Mouse (Mus musculus) midbrain, embryonic 15.5 days (tissue): ENCODE data around the gene Uqcr10. TPM values are rescaled to one million over a fixed set of nuclear protein-coding genes. Genes with fewer than 3 reads are reported as not detected.
"Not testable (repeated sequence)": the region's sequence is repeated elsewhere in the genome, so short reads cannot be mapped to it uniquely, and the experiment has no call there.

ENCODE experiments used
- ATAC-seq: fragments of 200-750 bp; cut with Nextera tagmentation; replicated peaks from 2 replicates; pipeline ENCODE4 v1.8.0; 2017; ENCODE audit warnings: moderate TSS enrichment
- H3K27ac ChIP-seq: fragments of 300-500 bp; sonication (generic); 2 replicates; pipeline ENCODE4 v1.5.1; 2015; ENCODE audit warnings: mild to moderate bottlenecking, inconsistent platforms
- H3K27me3 ChIP-seq: fragments of 300-500 bp; sonication (generic); replicated peaks from 2 replicates; pipeline ENCODE4 v1.6.1; 2015; ENCODE audit warnings: inconsistent platforms
- H3K36me3 ChIP-seq: fragments of 300-500 bp; sonication (generic); replicated peaks from 2 replicates; pipeline ENCODE4 v1.6.1; 2015; ENCODE audit warnings: inconsistent platforms
- H3K4me1 ChIP-seq: fragments of 300-500 bp; sonication (generic); 2 replicates; pipeline ENCODE4 v1.6.1; 2015; ENCODE audit warnings: inconsistent platforms
- H3K4me2 ChIP-seq: fragments of 300-500 bp; sonication (generic); 2 replicates; pipeline ENCODE4 v1.6.1; 2015; ENCODE audit warnings: inconsistent platforms, mild to moderate bottlenecking, moderate library complexity
- H3K4me3 ChIP-seq: fragments of 300-500 bp; sonication (generic); 2 replicates; pipeline ENCODE4 v1.5.1; 2015; ENCODE audit warnings: mild to moderate bottlenecking, inconsistent platforms
- H3K9ac ChIP-seq: fragments of 300-500 bp; sonication (generic); 2 replicates; pipeline ENCODE4 v1.6.1; 2015; ENCODE audit warnings: mild to moderate bottlenecking, inconsistent platforms
- H3K9me3 ChIP-seq: fragments of 300-500 bp; sonication (generic); 2 replicates; pipeline ENCODE4 v1.6.1; 2016; ENCODE audit warnings: inconsistent platforms
- WGBS: fragments of 180-500 bp; shearing (Covaris S2); methylation state at CpG from one replicate; pipeline ENCODE4 v1.1.7; 2015; ENCODE audit warnings: mixed read lengths; 5-methylcytosine and 5-hydroxymethylcytosine counted together
- polyA plus RNA-seq: library from polyadenylated mRNA; unstranded; fragments of >200 nt; fragmentation: Nextera tagmentation; extraction: Ambion mirVana; gene quantifications from 2 replicates; pipeline ENCODE4 v1.2.1, GENCODE M21; 2015

Uqcr10 gene
- polyA plus RNA-seq, 1 experiment from 2014 or later = 556 TPM

- H3K36me3 ChIP-seq, H3K9me3 ChIP-seq, H3K27ac ChIP-seq, ATAC-seq, H3K4me2 ChIP-seq, H3K9ac ChIP-seq, H3K4me3 ChIP-seq, H3K27me3 ChIP-seq, H3K4me1 ChIP-seq: not testable (repeated sequence)
- WGBS = 89% methylated on average over 4 of the region's 4 CpGs
Measured at GRCm38 (mm10) chr11:4710188-4710587, 6.0 kb upstream of the Uqcr10 start.

GRCm38 (mm10) chr11:4705178-4705577, 1.0 kb upstream of the Uqcr10 start:
- peak overlapping the region; percentile 96 for H3K4me2 ChIP-seq
- H3K27ac ChIP-seq = no peak overlapping the region
- no peaks in the 10 kb centered on the region for H3K9me3 ChIP-seq
- WGBS = 7% methylated on average over 4 of the region's 4 CpGs
- no peaks in the 10 kb centered on the region for H3K27me3 ChIP-seq
- H3K4me3 ChIP-seq = peak overlapping the region; percentile 98
- peaks cover 17% of the 10 kb centered on the region for H3K4me1 ChIP-seq
- peak overlapping the region; percentile 68 for H3K9ac ChIP-seq
- ATAC-seq = no peak
- H3K36me3 ChIP-seq = peaks cover 12% of the 10 kb centered on the region

GRCm38 (mm10) chr11:4703688-4704071, 462 bp downstream of the Uqcr10 start:
- WGBS = 5% methylated on average over 12 of the region's 12 CpGs

GRCm38 (mm10) chr11:4700726-4701125, 3.4 kb downstream of the Uqcr10 start:
- Histone ChIP-seq H3K27ac (no peak overlapping the region), H3K4me3 (no peak overlapping the region), H3K27me3 (no peaks in the 10 kb centered on the region), H3K36me3 (peaks cover 12% of the 10 kb centered on the region), H3K4me2 (no peak overlapping the region), H3K9me3 (no peaks in the 10 kb centered on the region), H3K9ac (no peak overlapping the region), H3K4me1 (peaks cover 17% of the 10 kb centered on the region)
- no peak for ATAC-seq
- WGBS = 88% methylated on average over 8 of the region's 8 CpGs

More at GRCm38 (mm10) chr11:4703688-4704071, 462 bp downstream of the Uqcr10 start:
- Histone ChIP-seq H3K9ac (peak overlapping the region; percentile 93), H3K36me3 (peaks cover 12% of the 10 kb centered on the region), H3K27me3 (no peaks in the 10 kb centered on the region), H3K4me2 (peak overlapping the region; percentile 96), H3K9me3 (no peaks in the 10 kb centered on the region), H3K4me3 (peak overlapping the region; percentile 98), H3K4me1 (peaks cover 17% of the 10 kb centered on the region), H3K27ac (peak overlapping the region; percentile 80)
- no peak for ATAC-seq

GRCm38 (mm10) chr11:4697043-4697983, 6.8 kb downstream of the Uqcr10 start:
- no peaks in the 10 kb centered on the region for H3K9me3 ChIP-seq
- WGBS = 62% methylated on average over 7 of the region's 7 CpGs
- H3K4me3 ChIP-seq = no peak overlapping the region
- no peaks in the 10 kb centered on the region for H3K4me1 ChIP-seq
- no peaks in the 10 kb centered on the region for H3K27me3 ChIP-seq
- no peak overlapping the region for H3K27ac ChIP-seq
- no peak for ATAC-seq
- H3K4me2 ChIP-seq = no peak overlapping the region
- no peak overlapping the region for H3K9ac ChIP-seq
- H3K36me3 ChIP-seq = peaks cover 12% of the 10 kb centered on the region

GRCm38 (mm10) chr11:4692162-4692561, 12.0 kb downstream of the Uqcr10 start:
- no peaks in the 10 kb centered on the region for H3K27me3 ChIP-seq
- H3K4me2 ChIP-seq = no peak overlapping the region
- 71% methylated on average over 11 of the region's 11 CpGs for WGBS
- H3K4me3 ChIP-seq = no peak overlapping the region
- H3K36me3 ChIP-seq = no peaks in the 10 kb centered on the region
- no peak for ATAC-seq
- no peaks in the 10 kb centered on the region for H3K4me1 ChIP-seq
- no peak overlapping the region for H3K27ac ChIP-seq
- H3K9ac ChIP-seq = no peak overlapping the region
- H3K9me3 ChIP-seq = no peaks in the 10 kb centered on the region

GRCm38 (mm10) chr11:4691213-4691612, 12.9 kb downstream of the Uqcr10 start:
- Histone ChIP-seq H3K4me2 (no peak overlapping the region), H3K4me3 (no peak overlapping the region), H3K4me1 (no peaks in the 10 kb centered on the region), H3K9me3 (no peaks in the 10 kb centered on the region), H3K36me3 (no peaks in the 10 kb centered on the region), H3K27me3 (no peaks in the 10 kb centered on the region), H3K27ac (no peak overlapping the region), H3K9ac (no peak overlapping the region)
- no peak for ATAC-seq
- WGBS = 61% methylated on average over 10 of the region's 10 CpGs

GRCm38 (mm10) chr11:4690353-4690752, 13.8 kb downstream of the Uqcr10 start:
- ATAC-seq = no peak
- WGBS = 78% methylated on average over 7 of the region's 7 CpGs
- H3K4me2 ChIP-seq = no peak overlapping the region
- H3K4me1 ChIP-seq = no peaks in the 10 kb centered on the region
- H3K27ac ChIP-seq = no peak overlapping the region
- no peaks in the 10 kb centered on the region for H3K27me3 ChIP-seq
- no peak overlapping the region for H3K9ac ChIP-seq
- no peak overlapping the region for H3K4me3 ChIP-seq
- no peaks in the 10 kb centered on the region for H3K9me3 ChIP-seq
- H3K36me3 ChIP-seq = no peaks in the 10 kb centered on the region

GRCm38 (mm10) chr11:4688632-4689380, 15.3 kb downstream of the Uqcr10 start:
- Histone ChIP-seq H3K27me3 (no peaks in the 10 kb centered on the region), H3K27ac (no peak overlapping the region), H3K9me3 (no peaks in the 10 kb centered on the region), H3K4me3 (no peak overlapping the region), H3K36me3 (no peaks in the 10 kb centered on the region), H3K9ac (no peak overlapping the region), H3K4me2 (no peak overlapping the region), H3K4me1 (no peaks in the 10 kb centered on the region)
- 60% methylated on average over 11 of the region's 11 CpGs for WGBS
- ATAC-seq = no peak

- 0 out of 2 replicates have a peak, but pooled peaks cover 5% of the 10 kb centered on the region for H3K36me3 ChIP-seq
- no peak overlapping the region for H3K27ac ChIP-seq
- H3K9ac ChIP-seq = no peak overlapping the region
- H3K4me2 ChIP-seq = no peak overlapping the region
- no peaks in the 10 kb centered on the region for H3K9me3 ChIP-seq
- no peak for ATAC-seq
- H3K4me1 ChIP-seq = no peaks in the 10 kb centered on the region
- H3K27me3 ChIP-seq = no peaks in the 10 kb centered on the region
- H3K4me3 ChIP-seq = no peak overlapping the region
- 85% methylated on average over 3 of the region's 3 CpGs for WGBS
Measured at GRCm38 (mm10) chr11:4687874-4688273, 16.3 kb downstream of the Uqcr10 start.

- Histone ChIP-seq H3K4me2 (no peak overlapping the region), H3K9me3 (no peaks in the 10 kb centered on the region), H3K27ac (no peak overlapping the region), H3K36me3 (0 out of 2 replicates have a peak, but pooled peaks cover 12% of the 10 kb centered on the region), H3K4me1 (no peaks in the 10 kb centered on the region), H3K9ac (no peak overlapping the region), H3K4me3 (no peak overlapping the region), H3K27me3 (no peaks in the 10 kb centered on the region)
- WGBS = 85% methylated on average over 3 of the region's 3 CpGs
- no peak for ATAC-seq
Measured at GRCm38 (mm10) chr11:4687027-4687426, 17.1 kb downstream of the Uqcr10 start.

- H3K4me1 ChIP-seq = no peaks in the 10 kb centered on the region
- WGBS = 83% methylated on average over 5 of the region's 5 CpGs
- H3K36me3 ChIP-seq = peaks cover 22% of the 10 kb centered on the region; the same call in 1 of the 2 replicates
- no peaks in the 10 kb centered on the region for H3K27me3 ChIP-seq
- no peak for ATAC-seq
- no peak overlapping the region for H3K4me2 ChIP-seq
- no peak overlapping the region for H3K27ac ChIP-seq
- no peak overlapping the region for H3K4me3 ChIP-seq
- H3K9ac ChIP-seq = no peak overlapping the region
- H3K9me3 ChIP-seq = no peaks in the 10 kb centered on the region
Measured at GRCm38 (mm10) chr11:4685510-4685909, 18.6 kb downstream of the Uqcr10 start.
